Mouse (Mus musculus) left cerebral cortex, postnatal 10 days (tissue): Measurements from ENCODE around the gene Fopnl. TPM values are rescaled to one million over a fixed set of nuclear protein-coding genes. Genes with fewer than 3 reads are reported as not detected.

Source experiments
- DNase-seq, 2 experiments: peaks; one replicate each; pipeline ENCODE4 v3.0.0; 2021 to 2022; ENCODE audit warnings: low spot score in 2 of 2, mixed read lengths in 1 of 2; ENCODE audit errors: extremely low spot score in 1 of 2
- intact Hi-C: fragments of 180-260 bp; cut with DNase I; formaldehyde crosslinking; loops from one replicate; pipeline ENCODE4 v1.15.1; 2025
- total RNA-seq, 2 experiments: library from RNA; stranded (reverse); gene quantifications; 2 replicates each; pipeline ENCODE4 v1.2.3; 2021

The Fopnl gene
- total RNA-seq, 2 experiments from 2014 or later = 54.4 to 60.7 TPM

- DNase-seq = no peak
- intact Hi-C loops = no loop called here
These were observed 54.8 kb downstream of the Fopnl start for GRCm38 (mm10) chr16:14262410-14262809.

GRCm38 (mm10) chr16:14258856-14259255 lies 58.3 kb downstream of the Fopnl start:
- intact Hi-C loops = no loop called here
- DNase-seq = peak in 1 of 2 experiments; percentile 41

GRCm38 (mm10) chr16:14253586-14253985 lies 63.6 kb downstream of the Fopnl start:
- intact Hi-C loops = no loop called here
- DNase-seq = no peak

- DNase-seq = no peak
- intact Hi-C loops = no loop called here
These were observed 64.3 kb downstream of the Fopnl start for GRCm38 (mm10) chr16:14252877-14253276.

DNA sequence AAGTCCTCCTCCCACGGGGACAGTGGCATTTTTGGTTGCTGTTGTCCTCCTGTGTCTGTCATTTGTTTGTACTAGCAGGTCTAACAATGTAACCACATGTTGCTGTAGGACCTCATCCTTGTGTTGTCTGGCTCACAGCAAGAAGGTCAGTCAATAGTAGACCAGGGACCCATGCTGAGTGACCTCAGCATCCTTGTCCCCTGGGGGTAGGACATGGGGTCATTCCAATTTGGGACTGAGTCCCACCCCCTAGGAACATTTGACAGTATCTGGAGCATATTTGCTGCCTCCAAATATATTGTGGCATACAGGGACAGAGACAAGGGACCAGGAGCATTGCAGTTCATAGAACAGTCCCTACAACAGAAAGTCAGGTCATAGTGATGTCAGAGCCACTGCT lies 67.3 kb downstream of the Fopnl start:
- no peak for DNase-seq
- intact Hi-C loops = no loop called here

Other genes with a start within 250 kb of the Fopnl start
- gene Nde1, start 154.1 kb downstream of the Fopnl start, total RNA-seq = 10 to 100 TPM; 13.2 to 17.0 TPM
- 10 to 100 TPM; 44.1 to 44.2 TPM for gene Marf1, start 154.1 kb downstream of the Fopnl start, total RNA-seq
- gene Myh11, start 26.0 kb downstream of the Fopnl start, total RNA-seq = 1 to 10 TPM; 3.0 to 4.2 TPM
- 10 to 100 TPM; 17.3 to 19.6 TPM for gene Abcc1, start 44.2 kb upstream of the Fopnl start, total RNA-seq
- gene A630010A05Rik, start 244.9 kb upstream of the Fopnl start, total RNA-seq = not detected